Mouse (Mus musculus) heart, adult 2 months (tissue): ENCODE data around the gene Ccdc122. TPM values are rescaled to one million over a fixed set of nuclear protein-coding genes. Genes with fewer than 3 reads are reported as not detected.

Experiments used
- DNase-seq, 2 experiments: peaks; one replicate each; pipeline ENCODE4 v3.0.0; 2021
- H3K27ac ChIP-seq: fragments of 200-600 bp; 2 replicates; pipeline ENCODE4 v1.8.1; 2022
- H3K27me3 ChIP-seq: fragments of 200-500 bp; 2 replicates; pipeline ENCODE4 v1.6.1; 2012; ENCODE audit warnings: mild to moderate bottlenecking, low read length, inconsistent platforms, mixed read lengths; ENCODE audit not compliant: control insufficient read depth, insufficient read depth
- H3K36me3 ChIP-seq: fragments of 200-500 bp; 2 replicates; pipeline ENCODE4 v1.6.1; 2012; ENCODE audit warnings: low read length, inconsistent platforms; ENCODE audit not compliant: control insufficient read depth, insufficient read depth
- H3K4me1 ChIP-seq: fragments of 200-500 bp; 2 replicates; pipeline ENCODE4 v1.6.1; 2011; ENCODE audit warnings: low read length; ENCODE audit not compliant: control insufficient read depth, insufficient read depth
- H3K4me3 ChIP-seq: fragments of 200-600 bp; 2 replicates; pipeline ENCODE4 v1.8.1; 2022
- H3K79me2 ChIP-seq: fragments of 200-500 bp; replicated peaks from 2 replicates; pipeline ENCODE4 v1.6.1; 2012; ENCODE audit warnings: mild to moderate bottlenecking, inconsistent platforms, low read length, moderate library complexity, mixed read lengths; ENCODE audit not compliant: control insufficient read depth, insufficient read depth
- H3K9ac ChIP-seq: fragments of 200-500 bp; 2 replicates; pipeline ENCODE4 v1.6.1; 2012; ENCODE audit warnings: low read depth, mild to moderate bottlenecking, control low read depth, inconsistent platforms, low read length, mixed read lengths
- CTCF ChIP-seq: fragments of 200-600 bp; IDR thresholded peaks from 2 replicates; pipeline ENCODE4 v1.8.1; 2022; ENCODE audit warnings: antibody characterized with exemption, mild to moderate bottlenecking, moderate library complexity
- EP300 ChIP-seq: fragments of 200-500 bp; IDR thresholded peaks from 2 replicates; pipeline ENCODE4 v1.6.1; 2011; ENCODE audit warnings: low read depth, low read length, control low read depth; ENCODE audit not compliant: insufficient read depth
- POLR2A ChIP-seq: fragments of 200-500 bp; IDR thresholded peaks from 2 replicates; pipeline ENCODE4 v1.6.1; 2011; ENCODE audit warnings: mild to moderate bottlenecking, low read depth, low read length, control low read depth; ENCODE audit not compliant: insufficient read depth
- WGBS: fragments of 180-500 bp; shearing (Covaris S2); methylation state at CpG from one replicate; pipeline ENCODE4 v1.1.7; 2018; 5-methylcytosine and 5-hydroxymethylcytosine counted together
- intact Hi-C: fragments of 180-260 bp; cut with DNase I; formaldehyde crosslinking; loops from one replicate; pipeline ENCODE4 v1.15.1; 2025
- polyA plus RNA-seq: library from polyadenylated mRNA; depleted of rRNA; stranded (reverse); fragments of >200 nt; gene quantifications from 2 replicates; pipeline ENCODE4 v1.2.3, GENCODE M21; 2012
- total RNA-seq, 2 experiments: library from RNA; stranded (reverse); gene quantifications; 2 replicates each; pipeline ENCODE4 v1.2.3; 2021

The Ccdc122 gene
- total and polyA plus RNA-seq, 3 experiments: 0.57 to 0.75 (median 0.68) TPM

DNA sequence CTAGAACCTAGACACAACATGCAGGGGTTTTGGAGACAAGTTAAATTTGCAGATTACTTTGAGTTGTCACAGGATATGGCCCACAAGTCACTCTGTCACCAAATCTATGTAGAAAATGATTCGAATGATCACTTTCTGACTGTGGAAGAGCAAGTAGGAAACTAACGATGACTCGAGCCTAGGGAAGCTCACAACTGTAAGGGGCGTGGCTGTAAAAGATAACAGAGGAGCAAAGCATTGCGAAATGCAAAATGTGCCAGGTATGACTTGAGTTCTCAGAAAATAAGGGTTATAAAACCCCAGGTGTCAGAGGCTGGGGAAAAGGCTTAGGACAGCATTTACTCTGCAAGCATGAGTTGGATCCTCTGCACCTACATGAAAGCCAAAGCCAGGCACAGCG is 19.4 kb upstream of the Ccdc122 start:
- H3K9ac ChIP-seq: no peak overlapping the region
- no peaks in the 10 kb centered on the region for H3K4me1 ChIP-seq
- no peaks in the 10 kb centered on the region for H3K27me3 ChIP-seq
- H3K36me3 ChIP-seq: no peaks in the 10 kb centered on the region
- WGBS: 45% methylated on average over 6 of the region's 6 CpGs
- TF ChIP-seq POLR2A (no peak), EP300 (no peak), CTCF (no peak)
- DNase-seq: no peak
- no peak overlapping the region for H3K4me3 ChIP-seq
- no peak overlapping the region for H3K27ac ChIP-seq
- intact Hi-C loops: no loop called here
- H3K79me2 ChIP-seq: no peaks in the 10 kb centered on the region

DNA sequence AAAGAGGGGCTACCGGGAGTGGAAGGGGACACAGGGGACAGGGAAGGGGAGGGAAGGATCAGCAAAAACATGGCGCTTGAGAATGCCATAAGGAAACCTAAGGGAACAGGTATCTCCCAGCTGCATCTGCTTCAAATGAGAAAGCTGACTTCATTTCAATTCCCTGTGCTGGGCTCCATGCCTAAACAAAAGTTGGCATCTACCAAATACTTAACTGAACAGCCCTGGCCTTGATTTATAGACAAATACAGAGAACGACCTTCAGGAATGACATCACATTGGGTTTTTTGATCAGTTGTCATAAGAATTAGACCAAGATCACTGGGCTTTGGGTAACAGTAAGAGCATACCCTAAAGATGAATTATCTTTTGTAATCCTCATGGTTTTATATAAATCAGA is 12.1 kb upstream of the Ccdc122 start:
- Histone ChIP-seq H3K9ac (no peak overlapping the region), H3K27me3 (no peaks in the 10 kb centered on the region), H3K4me1 (no peaks in the 10 kb centered on the region), H3K27ac (no peak overlapping the region), H3K4me3 (no peak overlapping the region), H3K36me3 (no peaks in the 10 kb centered on the region), H3K79me2 (no peaks in the 10 kb centered on the region)
- no peak for DNase-seq
- TF ChIP-seq CTCF (no peak), POLR2A (no peak), EP300 (no peak)
- WGBS: 79% methylated on average over 3 of the region's 3 CpGs
- intact Hi-C loops: no loop called here

GRCm38 (mm10) chr14:77029319-77030054 is 7.1 kb upstream of the Ccdc122 start:
- Histone ChIP-seq H3K79me2 (no peaks in the 10 kb centered on the region), H3K4me1 (no peaks in the 10 kb centered on the region; the same call in 1 of the 2 replicates), H3K9ac (no peak overlapping the region), H3K27ac (no peak overlapping the region), H3K36me3 (no peaks in the 10 kb centered on the region; the same call in 1 of the 2 replicates), H3K4me3 (no peak overlapping the region), H3K27me3 (no peaks in the 10 kb centered on the region)
- intact Hi-C loops: no loop called here
- WGBS: 53% methylated on average over 5 of the region's 5 CpGs
- TF ChIP-seq EP300: no peak
- no peak for TF ChIP-seq CTCF
- no peak for TF ChIP-seq POLR2A
- no peak for DNase-seq

GRCm38 (mm10) chr14:77030808-77031207 is 5.8 kb upstream of the Ccdc122 start:
- no peak for TF ChIP-seq CTCF
- TF ChIP-seq POLR2A: no peak
- TF ChIP-seq EP300: no peak
- Histone ChIP-seq H3K9ac (no peak overlapping the region), H3K4me3 (no peak overlapping the region), H3K79me2 (no peaks in the 10 kb centered on the region), H3K4me1 (no peaks in the 10 kb centered on the region; the same call in 1 of the 2 replicates), H3K27me3 (no peaks in the 10 kb centered on the region), H3K36me3 (no peaks in the 10 kb centered on the region; the same call in 1 of the 2 replicates), H3K27ac (no peak overlapping the region)
- DNase-seq: no peak
- 90% methylated on average over 5 of the region's 5 CpGs for WGBS
- intact Hi-C loops: no loop called here

- H3K27me3 ChIP-seq: no peaks in the 10 kb centered on the region
- DNase-seq: no peak
- no peak overlapping the region for H3K4me3 ChIP-seq
- TF ChIP-seq POLR2A (no peak), CTCF (no peak), EP300 (no peak)
- WGBS: 32% methylated on average over 5 of the region's 5 CpGs
- intact Hi-C loops: no loop called here
- H3K79me2 ChIP-seq: no peaks in the 10 kb centered on the region
- no peaks in the 10 kb centered on the region; the same call in 1 of the 2 replicates for H3K36me3 ChIP-seq
- no peak overlapping the region for H3K27ac ChIP-seq
- H3K9ac ChIP-seq: no peak overlapping the region
- no peaks in the 10 kb centered on the region; the same call in 1 of the 2 replicates for H3K4me1 ChIP-seq
These were observed 4.1 kb upstream of the Ccdc122 start for GRCm38 (mm10) chr14:77032433-77032832.

- WGBS: 66% methylated on average over 3 of the region's 3 CpGs
These were observed 3.2 kb upstream of the Ccdc122 start for GRCm38 (mm10) chr14:77033391-77033790.

More at GRCm38 (mm10) chr14:77033391-77033790, 3.2 kb upstream of the Ccdc122 start:
- H3K27me3 ChIP-seq: no peaks in the 10 kb centered on the region
- H3K36me3 ChIP-seq: no peaks in the 10 kb centered on the region; the same call in 1 of the 2 replicates
- no peak overlapping the region for H3K4me3 ChIP-seq
- DNase-seq: no peak
- no peak overlapping the region for H3K9ac ChIP-seq
- H3K27ac ChIP-seq: no peak overlapping the region
- intact Hi-C loops: no loop called here
- TF ChIP-seq CTCF (no peak), EP300 (no peak), POLR2A (no peak)
- no peaks in the 10 kb centered on the region for H3K79me2 ChIP-seq
- H3K4me1 ChIP-seq: no peaks in the 10 kb centered on the region; the same call in 1 of the 2 replicates
